Mouse (Mus musculus) liver, embryonic 15.5 days (tissue): Measurements from ENCODE around the gene Yipf3. TPM values are rescaled to one million over a fixed set of nuclear protein-coding genes. Genes with fewer than 3 reads are reported as not detected.

ENCODE experiments used
- ATAC-seq: fragments of 200-750 bp; cut with Nextera tagmentation; 2 replicates; pipeline ENCODE4 v1.8.0; 2017; ENCODE audit warnings: moderate number of reproducible peaks, mild to moderate bottlenecking, moderate library complexity; ENCODE audit not compliant: insufficient read depth
- H3K27ac ChIP-seq: fragments of 300-500 bp; sonication (generic); replicated peaks from 2 replicates; pipeline ENCODE4 v1.5.1; 2015; ENCODE audit warnings: mild to moderate bottlenecking, inconsistent platforms
- H3K27me3 ChIP-seq: fragments of 300-500 bp; sonication (generic); 2 replicates; pipeline ENCODE4 v1.6.1; 2015; ENCODE audit warnings: mild to moderate bottlenecking, inconsistent platforms
- H3K36me3 ChIP-seq: fragments of 300-500 bp; sonication (generic); replicated peaks from 2 replicates; pipeline ENCODE4 v1.6.1; 2015; ENCODE audit warnings: moderate library complexity, mild to moderate bottlenecking, inconsistent platforms
- H3K4me1 ChIP-seq: fragments of 300-500 bp; sonication (generic); replicated peaks from 2 replicates; pipeline ENCODE4 v1.6.1; 2015; ENCODE audit warnings: inconsistent platforms
- H3K4me2 ChIP-seq: fragments of 300-500 bp; sonication (generic); 2 replicates; pipeline ENCODE4 v1.6.1; 2015; ENCODE audit warnings: moderate library complexity, mild to moderate bottlenecking, inconsistent platforms
- H3K4me3 ChIP-seq: fragments of 300-500 bp; sonication (generic); replicated peaks from 2 replicates; pipeline ENCODE4 v1.5.1; 2015; ENCODE audit warnings: mild to moderate bottlenecking, inconsistent platforms
- H3K9ac ChIP-seq: fragments of 300-500 bp; sonication (generic); 2 replicates; pipeline ENCODE4 v1.6.1; 2015; ENCODE audit warnings: moderate library complexity, mild to moderate bottlenecking, inconsistent platforms
- H3K9me3 ChIP-seq: fragments of 300-500 bp; sonication (generic); replicated peaks from 2 replicates; pipeline ENCODE4 v1.6.1; 2016; ENCODE audit warnings: inconsistent platforms
- WGBS: fragments of 180-500 bp; shearing (Covaris S2); methylation state at CpG from one replicate; pipeline ENCODE4 v1.1.7; 2015; ENCODE audit warnings: mixed read lengths; ENCODE audit not compliant: insufficient replicate concordance; 5-methylcytosine and 5-hydroxymethylcytosine counted together
- polyA plus RNA-seq: library from polyadenylated mRNA; unstranded; fragments of >200 nt; fragmentation: Nextera tagmentation; extraction: Ambion mirVana; gene quantifications from 2 replicates; pipeline ENCODE4 v1.2.1, GENCODE M21; 2015

The Yipf3 gene
- 44.2 and 59.9 TPM in 2 replicates for polyA plus RNA-seq

DNA sequence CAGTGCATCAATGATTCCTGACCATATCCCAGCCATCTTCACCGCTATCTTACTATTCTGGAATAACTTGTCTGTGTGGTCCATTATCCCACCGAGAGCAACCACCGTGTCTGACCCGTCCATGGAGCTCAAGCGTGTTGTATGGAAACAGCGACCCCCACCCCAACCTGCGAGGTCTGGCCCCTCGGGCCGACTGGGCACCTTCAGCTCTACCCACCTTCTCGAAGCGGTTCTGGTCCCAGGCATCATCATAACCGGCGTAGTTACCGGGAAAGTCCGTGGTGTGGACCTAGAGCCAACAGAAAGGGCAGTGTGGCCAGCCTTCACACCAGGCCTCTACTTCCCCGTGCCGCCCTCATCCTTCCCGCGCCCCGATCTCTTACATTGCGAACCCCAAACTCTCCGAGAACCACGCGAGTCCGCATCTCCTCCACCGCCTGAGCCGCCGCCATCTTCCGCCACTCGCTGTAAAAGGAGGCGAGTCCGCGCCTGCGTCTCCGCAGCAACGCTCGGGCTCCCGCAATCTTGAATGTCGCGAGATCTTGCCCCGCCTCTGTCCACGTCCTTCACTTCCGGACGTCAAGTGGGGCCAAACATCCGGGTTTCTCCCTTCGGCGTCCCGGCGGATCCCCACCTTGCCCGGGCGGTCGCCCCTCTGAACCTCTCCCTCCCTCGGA is at the start of gene Yipf3, which contains the start of gene Polr1c:
Yipf3 (plus strand) TSS at position 569 of the 677 bp plus-strand sequence.
Polr1c (minus strand) TSS at position 543 of the 677 bp plus-strand sequence.
- Histone ChIP-seq H3K4me1 (peaks cover 34% of the 10 kb centered on the region), H3K27me3 (no peaks in the 10 kb centered on the region), H3K27ac (peak within 1 kb of the TSS; percentile 81), H3K9me3 (no peaks in the 10 kb centered on the region), H3K36me3 (peaks cover 76% of the 10 kb centered on the region), H3K4me3 (peak within 1 kb of the TSS; percentile 81), H3K4me2 (peak within 1 kb of the TSS; percentile 88), H3K9ac (peak within 1 kb of the TSS; percentile 93)
- peak; percentile 89 for ATAC-seq
- WGBS = under 1% methylated on average over 53 of the region's 53 CpGs

DNA sequence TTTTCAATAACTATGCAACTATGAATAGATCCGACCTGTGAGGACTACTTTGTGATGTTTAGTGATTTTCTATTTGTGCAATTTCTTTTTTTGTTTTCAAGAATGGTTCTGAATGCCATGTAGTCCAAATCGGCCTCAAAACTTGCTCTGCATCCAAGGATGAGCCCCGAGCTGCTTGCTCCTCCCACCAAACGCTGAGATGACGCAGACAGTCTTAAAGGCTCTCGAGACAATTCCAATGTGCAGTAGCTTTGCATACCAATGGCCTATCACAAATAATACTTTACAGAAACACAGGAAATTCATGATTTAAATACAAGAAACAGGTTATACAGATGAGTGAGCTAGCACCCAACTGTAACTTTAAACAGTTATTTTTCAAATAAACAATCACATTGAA is 46.7 kb upstream of the Yipf3 start:
- Histone ChIP-seq H3K4me2 (peak overlapping the region; percentile 84), H3K36me3 (peaks cover 59% of the 10 kb centered on the region), H3K9ac (peak overlapping the region; percentile 85), H3K9me3 (no peaks in the 10 kb centered on the region), H3K4me1 (peaks cover 42% of the 10 kb centered on the region), H3K27me3 (no peaks in the 10 kb centered on the region), H3K4me3 (peak overlapping the region; percentile 88), H3K27ac (peak overlapping the region; percentile 98)
- ATAC-seq = no peak
- WGBS = 32% methylated on average over 6 of the region's 6 CpGs

DNA sequence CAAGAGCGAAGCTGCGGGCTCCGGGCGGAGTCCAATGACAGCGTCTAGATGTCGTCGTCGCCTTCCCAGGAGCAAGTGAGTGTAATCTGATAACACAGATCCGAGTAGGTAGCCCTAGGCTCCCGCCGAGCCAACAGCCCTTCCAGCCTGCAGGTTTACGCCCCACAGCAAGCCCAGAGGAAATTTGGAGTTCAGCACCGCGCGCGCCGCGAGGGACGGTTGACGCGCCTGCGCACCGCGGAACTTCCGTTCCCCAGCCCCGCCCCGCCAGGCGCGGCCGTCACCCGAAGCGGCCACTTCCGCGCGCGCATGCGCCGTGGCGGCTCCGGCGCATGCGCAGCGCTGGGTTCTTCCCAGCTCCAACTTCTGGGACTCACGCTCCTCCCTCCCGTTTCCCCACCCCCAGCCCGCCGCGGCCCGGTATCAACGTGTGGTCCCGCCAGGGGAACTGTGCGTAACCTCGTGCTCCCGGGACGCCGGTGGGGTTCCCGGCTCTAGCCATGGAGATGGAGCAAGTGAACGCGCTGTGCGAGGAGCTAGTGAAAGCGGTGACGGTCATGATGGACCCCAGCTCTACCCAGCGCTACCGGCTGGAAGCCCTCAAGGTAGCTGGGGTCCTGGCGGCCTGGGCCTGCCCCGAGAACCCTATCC is 45.3 kb upstream of the Yipf3 start, which contains the start of the genes Polh and Xpo5:
Polh (minus strand) TSS at position 225 of the 651 bp plus-strand sequence.
Xpo5 (plus strand) TSS at position 362 of the 651 bp plus-strand sequence.
- under 1% methylated on average over 66 of the region's 66 CpGs for WGBS
- H3K36me3 ChIP-seq = peaks cover 59% of the 10 kb centered on the region

DNA sequence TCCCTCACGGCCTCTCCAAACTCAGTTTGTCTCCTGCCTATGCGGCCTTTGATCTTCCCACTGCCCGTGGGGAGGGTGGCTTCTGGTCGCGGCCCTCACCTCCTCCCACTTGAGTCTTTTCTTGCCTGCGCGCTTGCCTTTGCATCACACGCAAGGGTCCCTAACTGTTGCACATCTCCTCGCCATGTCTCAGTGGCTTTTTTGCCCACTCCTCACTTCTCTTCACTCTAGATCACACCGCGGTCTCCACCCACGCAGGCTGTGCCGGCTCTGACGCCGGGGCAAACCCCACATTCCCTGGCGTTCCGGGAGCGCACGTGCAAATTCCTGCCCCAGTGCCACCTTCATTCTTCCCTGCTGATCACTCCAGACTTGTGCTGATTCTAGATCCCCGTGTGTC is 44.8 kb upstream of the Yipf3 start:
- under 1% methylated on average over 20 of the region's 20 CpGs for WGBS
- peak; percentile 4; the same call in 1 of the 2 replicates for ATAC-seq
- no peaks in the 10 kb centered on the region for H3K27me3 ChIP-seq
- H3K9me3 ChIP-seq = no peaks in the 10 kb centered on the region
- peak overlapping the region; percentile 86 for H3K9ac ChIP-seq
- H3K4me2 ChIP-seq = peak overlapping the region; percentile 84
- peaks cover 42% of the 10 kb centered on the region for H3K4me1 ChIP-seq
- peak overlapping the region; percentile 88 for H3K4me3 ChIP-seq
- peak overlapping the region; percentile 98 for H3K27ac ChIP-seq
- H3K36me3 ChIP-seq = peaks cover 59% of the 10 kb centered on the region

More for the DNA sequence above, 45.3 kb upstream of the Yipf3 start, which contains the start of the genes Polh and Xpo5:
- no peaks in the 10 kb centered on the region for H3K9me3 ChIP-seq
- H3K4me2 ChIP-seq = peak within 1 kb of the TSS; percentile 84
- peak within 1 kb of the TSS; percentile 98 for H3K27ac ChIP-seq
- H3K9ac ChIP-seq = peak within 1 kb of the TSS; percentile 86
- peak; percentile 98 for ATAC-seq
- peak within 1 kb of the TSS; percentile 88 for H3K4me3 ChIP-seq
- H3K4me1 ChIP-seq = peaks cover 42% of the 10 kb centered on the region
- no peaks in the 10 kb centered on the region for H3K27me3 ChIP-seq

DNA sequence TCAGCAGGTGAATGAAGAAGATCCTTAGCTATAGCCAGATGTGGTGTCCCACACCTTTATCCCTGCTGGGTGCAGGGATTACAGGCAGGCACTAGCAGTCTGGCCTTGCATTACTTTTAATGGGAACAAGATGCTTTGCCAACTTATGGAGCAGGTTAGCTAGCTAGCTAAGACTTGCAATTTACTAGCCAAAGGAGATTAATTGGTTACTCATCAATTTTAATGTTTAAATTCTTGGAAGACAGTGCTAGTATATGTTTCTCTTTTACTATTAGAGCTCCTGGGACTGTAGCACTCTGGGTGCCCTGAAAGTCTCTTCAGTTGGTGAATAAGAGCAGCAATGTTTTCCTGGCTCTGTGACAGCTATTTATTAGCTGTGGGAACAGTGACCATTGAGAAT is 41.2 kb upstream of the Yipf3 start:
- no peak for ATAC-seq

DNA sequence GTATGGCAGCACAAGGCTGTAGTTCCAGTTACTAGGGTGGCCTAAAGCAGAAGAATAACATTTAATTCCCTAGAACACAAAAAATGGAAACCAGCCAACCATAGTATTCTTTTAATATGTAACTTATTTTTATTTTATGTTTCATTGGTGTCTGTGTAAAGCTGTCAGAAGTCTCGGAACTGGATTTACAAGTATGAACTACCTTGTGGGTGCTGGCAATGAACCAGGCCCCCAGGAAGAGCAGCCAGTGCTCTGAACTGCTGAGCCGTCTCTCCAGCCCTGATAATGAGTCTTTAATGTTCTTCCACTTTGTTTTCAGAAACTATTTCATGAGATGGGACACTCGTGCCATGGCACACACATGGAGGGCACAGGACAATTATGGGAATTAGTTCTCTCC is 37.3 kb upstream of the Yipf3 start:
- 76% methylated on average over 3 of the region's 3 CpGs for WGBS
- Histone ChIP-seq H3K27ac (no peak overlapping the region), H3K27me3 (no peaks in the 10 kb centered on the region), H3K4me1 (no peaks in the 10 kb centered on the region), H3K4me3 (no peak overlapping the region), H3K36me3 (peaks cover 94% of the 10 kb centered on the region), H3K9me3 (no peaks in the 10 kb centered on the region), H3K4me2 (no peak overlapping the region), H3K9ac (no peak overlapping the region)
- no peak for ATAC-seq

More for the DNA sequence above, 41.2 kb upstream of the Yipf3 start:
- peaks cover 67% of the 10 kb centered on the region for H3K36me3 ChIP-seq
- no peak overlapping the region for H3K4me2 ChIP-seq
- no peak overlapping the region for H3K4me3 ChIP-seq
- H3K9me3 ChIP-seq = no peaks in the 10 kb centered on the region
- no peak overlapping the region for H3K27ac ChIP-seq
- no peaks in the 10 kb centered on the region for H3K27me3 ChIP-seq
- peaks cover 22% of the 10 kb centered on the region for H3K4me1 ChIP-seq
- H3K9ac ChIP-seq = no peak overlapping the region

DNA sequence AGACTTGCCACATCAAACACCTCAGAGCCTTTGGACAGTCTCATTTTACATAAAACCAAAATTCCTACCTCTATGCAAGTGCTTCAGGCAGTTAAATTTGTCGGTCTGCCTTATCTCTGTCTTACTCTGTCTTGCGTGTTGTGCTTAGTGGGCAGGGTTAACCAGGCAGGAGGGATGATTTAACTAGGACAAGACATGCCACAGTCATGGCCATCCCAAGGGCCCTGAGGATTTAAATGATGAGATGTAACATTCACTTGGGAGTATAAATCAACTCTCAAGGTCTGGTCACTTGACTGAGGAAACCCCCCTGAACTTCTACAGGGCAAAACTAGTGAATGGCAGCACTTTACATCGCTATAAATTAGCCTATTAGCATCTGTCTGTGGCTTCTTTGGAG is 26.3 kb upstream of the Yipf3 start:
- ATAC-seq = no peak
- Histone ChIP-seq H3K4me1 (no peaks in the 10 kb centered on the region), H3K9ac (no peak overlapping the region), H3K4me2 (no peak overlapping the region), H3K27me3 (no peaks in the 10 kb centered on the region), H3K4me3 (no peak overlapping the region), H3K36me3 (peaks cover 98% of the 10 kb centered on the region), H3K9me3 (no peaks in the 10 kb centered on the region), H3K27ac (no peak overlapping the region)
- 68% methylated on average over 3 of the region's 3 CpGs for WGBS

DNA sequence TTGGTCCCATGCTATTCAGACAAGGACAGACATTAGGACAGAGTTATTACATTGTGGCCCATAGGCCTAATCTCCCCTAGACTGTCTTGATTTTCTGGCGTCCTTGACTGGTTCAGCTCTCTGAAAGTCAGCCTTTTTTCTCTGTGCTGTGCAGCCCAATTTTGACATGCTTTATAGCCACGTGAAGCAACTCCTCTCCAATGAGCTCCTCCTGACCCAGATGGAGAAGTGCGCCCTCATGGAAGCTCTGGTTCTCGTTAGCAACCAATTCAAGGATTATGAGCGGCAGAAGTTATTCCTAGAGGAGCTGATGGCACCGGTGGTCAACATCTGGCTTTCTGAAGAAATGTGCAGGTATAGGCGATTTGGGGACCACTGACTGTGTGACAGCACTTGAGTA is 20.3 kb upstream of the Yipf3 start:
- whole genome bisulfite sequencing = 80% methylated on average over 7 of the region's 7 CpGs
- no peak overlapping the region for H3K9ac ChIP-seq
- no peaks in the 10 kb centered on the region for H3K27me3 ChIP-seq
- no peaks in the 10 kb centered on the region for H3K9me3 ChIP-seq
- no peaks in the 10 kb centered on the region for H3K4me1 ChIP-seq
- peaks cover 92% of the 10 kb centered on the region for H3K36me3 ChIP-seq
- no peak for ATAC-seq
- H3K27ac ChIP-seq = no peak overlapping the region
- no peak overlapping the region for H3K4me2 ChIP-seq
- no peak overlapping the region for H3K4me3 ChIP-seq

DNA sequence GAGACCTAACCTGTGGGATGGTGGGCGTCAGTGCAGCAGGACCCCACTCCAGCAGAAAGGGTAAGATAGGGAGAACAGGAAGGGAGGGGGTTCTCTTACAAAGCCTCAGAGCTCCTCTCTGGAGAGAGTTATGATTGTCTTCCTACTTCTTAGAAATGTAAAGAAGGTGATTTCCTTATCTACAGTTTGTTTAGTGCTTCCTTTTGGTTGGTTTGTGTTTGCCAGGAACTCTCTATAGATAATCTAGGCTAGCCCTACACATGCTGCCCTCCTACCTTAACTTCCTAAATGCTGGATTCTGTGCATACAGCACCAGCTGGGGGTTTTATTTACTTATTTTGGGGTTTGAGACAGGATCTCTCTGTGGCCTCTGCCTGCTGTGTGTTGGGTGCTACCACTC is 11.8 kb upstream of the Yipf3 start:
- Histone ChIP-seq H3K9ac (no peak overlapping the region), H3K4me2 (no peak overlapping the region), H3K27ac (no peak overlapping the region), H3K36me3 (peaks cover 78% of the 10 kb centered on the region), H3K4me1 (peaks cover 19% of the 10 kb centered on the region), H3K9me3 (no peaks in the 10 kb centered on the region), H3K27me3 (no peaks in the 10 kb centered on the region), H3K4me3 (no peak overlapping the region)
- ATAC-seq = no peak
- WGBS = 41% methylated on average over 1 of the region's 1 CpGs

DNA sequence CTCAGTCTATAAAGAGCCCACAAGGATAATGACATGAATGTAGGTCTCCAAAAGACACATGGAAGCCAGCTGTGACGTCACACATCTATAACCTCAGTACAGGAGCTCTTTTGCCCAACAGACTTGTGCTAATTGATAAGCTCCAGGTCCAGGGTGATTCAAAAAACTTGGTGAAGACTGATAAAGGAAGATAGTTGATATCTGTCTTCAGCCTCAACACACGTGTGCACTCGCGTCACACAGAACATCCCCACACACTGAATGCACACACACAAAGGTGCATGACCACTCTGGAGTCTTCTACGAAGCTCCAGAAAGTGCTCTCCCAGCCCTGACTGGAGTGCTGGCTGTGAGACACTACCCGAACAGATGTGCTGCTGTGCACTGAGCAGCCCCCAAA is 10.8 kb upstream of the Yipf3 start:
- no peaks in the 10 kb centered on the region for H3K27me3 ChIP-seq
- H3K9me3 ChIP-seq = no peaks in the 10 kb centered on the region
- no peak overlapping the region for H3K9ac ChIP-seq
- peaks cover 81% of the 10 kb centered on the region for H3K36me3 ChIP-seq
- peak; percentile 74 for ATAC-seq
- H3K4me2 ChIP-seq = no peak overlapping the region
- peaks cover 19% of the 10 kb centered on the region for H3K4me1 ChIP-seq
- WGBS = 38% methylated on average over 6 of the region's 6 CpGs
- H3K4me3 ChIP-seq = no peak overlapping the region
- H3K27ac ChIP-seq = peak overlapping the region; percentile 64; the same call in 1 of the 2 replicates

DNA sequence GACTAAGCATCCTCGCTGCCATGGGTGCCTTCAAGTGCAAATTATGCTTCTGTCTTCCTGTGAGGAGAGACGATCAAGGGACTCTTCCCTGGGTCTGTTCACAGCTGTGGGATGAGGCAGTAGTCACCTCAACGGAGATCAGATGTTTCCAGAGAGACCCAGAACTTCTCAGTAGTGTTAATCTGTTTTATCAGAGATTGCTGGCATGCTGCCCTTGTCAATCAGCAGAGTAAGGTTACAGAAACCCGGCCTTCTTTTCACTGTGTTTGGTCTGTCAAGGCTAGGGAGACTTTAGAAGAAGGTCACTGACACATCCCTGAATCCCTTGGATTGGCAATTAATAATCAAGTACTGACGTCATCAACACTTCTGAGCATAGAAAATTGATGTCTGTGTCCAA is 10.4 kb upstream of the Yipf3 start:
- H3K27ac ChIP-seq = peak overlapping the region; percentile 64; the same call in 1 of the 2 replicates
- H3K4me3 ChIP-seq = no peak overlapping the region
- 60% methylated on average over 5 of the region's 5 CpGs for WGBS
- peaks cover 19% of the 10 kb centered on the region for H3K4me1 ChIP-seq
- no peaks in the 10 kb centered on the region for H3K27me3 ChIP-seq
- ATAC-seq = no peak; the same call in 1 of the 2 replicates
- H3K4me2 ChIP-seq = no peak overlapping the region
- H3K9me3 ChIP-seq = no peaks in the 10 kb centered on the region
- H3K9ac ChIP-seq = no peak overlapping the region
- H3K36me3 ChIP-seq = peaks cover 85% of the 10 kb centered on the region
